Mouse (Mus musculus) stomach, embryonic 16.5 days (tissue): ENCODE measurements around the gene Il6ra. TPM values are rescaled to one million over a fixed set of nuclear protein-coding genes. Genes with fewer than 3 reads are reported as not detected.

Experiments used
- ATAC-seq: fragments of 200-750 bp; cut with Nextera tagmentation; 2 replicates; pipeline ENCODE4 v1.8.0; 2017; ENCODE audit warnings: moderate number of reproducible peaks, moderate TSS enrichment; ENCODE audit not compliant: insufficient read depth, low FRiP score
- H3K27ac ChIP-seq: fragments of 300-500 bp; sonication (generic); 2 replicates; pipeline ENCODE4 v1.5.1; 2014; ENCODE audit warnings: low read length
- H3K27me3 ChIP-seq: fragments of 300-500 bp; sonication (generic); 2 replicates; pipeline ENCODE4 v1.6.1; 2014; ENCODE audit warnings: low read length, control low read depth, mixed read lengths; ENCODE audit not compliant: control insufficient read depth, insufficient read depth
- H3K36me3 ChIP-seq: fragments of 300-500 bp; sonication (generic); 2 replicates; pipeline ENCODE4 v1.6.1; 2014; ENCODE audit warnings: low read length; ENCODE audit not compliant: control insufficient read depth, insufficient read depth
- H3K4me1 ChIP-seq: fragments of 300-500 bp; sonication (generic); 2 replicates; pipeline ENCODE4 v1.6.1; 2014; ENCODE audit warnings: low read length, control low read depth, mixed read lengths; ENCODE audit not compliant: control insufficient read depth, insufficient read depth
- H3K4me2 ChIP-seq: fragments of 300-500 bp; sonication (generic); 2 replicates; pipeline ENCODE4 v1.6.1; 2014; ENCODE audit warnings: low read depth, low read length, mixed read lengths
- H3K4me3 ChIP-seq: fragments of 300-500 bp; sonication (generic); replicated peaks from 2 replicates; pipeline ENCODE4 v1.5.1; 2014; ENCODE audit warnings: mild to moderate bottlenecking, low read length
- H3K9ac ChIP-seq: fragments of 300-500 bp; sonication (generic); 2 replicates; pipeline ENCODE4 v1.6.1; 2014; ENCODE audit warnings: low read length
- H3K9me3 ChIP-seq: fragments of 300-500 bp; sonication (generic); replicated peaks from 2 replicates; pipeline ENCODE4 v1.6.1; 2016; ENCODE audit warnings: low read length, control low read depth; ENCODE audit not compliant: control insufficient read depth
- WGBS: fragments of 180-500 bp; shearing (Covaris S2); extraction: QIAGEN DNeasy Blood & Tissue Kit; methylation state at CpG from one replicate; pipeline ENCODE4 v1.1.7; 2014; 5-methylcytosine and 5-hydroxymethylcytosine counted together
- polyA plus RNA-seq: library from polyadenylated mRNA; unstranded; fragments of >200 nt; fragmentation: Nextera tagmentation; extraction: Ambion mirVana; gene quantifications from 2 replicates; pipeline ENCODE4 v1.2.1, GENCODE M21; 2015

Gene Il6ra
- polyA plus RNA-seq, 1 experiment from 2014 or later, result 3.2 TPM

GRCm38 (mm10) chr3:89882556-89883181 lies 30.3 kb downstream of the Il6ra start:
- ATAC-seq, result no peak
- H3K4me1 ChIP-seq, result peaks cover 2% of the 10 kb centered on the region; the same call in 1 of the 2 replicates
- 77% methylated on average over 8 of the region's 8 CpGs for WGBS
- H3K27me3 ChIP-seq, result no peaks in the 10 kb centered on the region
- no peaks in the 10 kb centered on the region for H3K36me3 ChIP-seq
- H3K27ac ChIP-seq, result no peak overlapping the region
- H3K9me3 ChIP-seq, result no peaks in the 10 kb centered on the region
- no peak overlapping the region for H3K4me3 ChIP-seq
- no peak overlapping the region for H3K4me2 ChIP-seq
- no peak overlapping the region for H3K9ac ChIP-seq

- Histone ChIP-seq H3K27ac (peak overlapping the region; percentile 10; the same call in 1 of the 2 replicates), H3K4me2 (no peak overlapping the region), H3K27me3 (no peaks in the 10 kb centered on the region), H3K4me1 (no peaks in the 10 kb centered on the region), H3K36me3 (no peaks in the 10 kb centered on the region), H3K9ac (no peak overlapping the region), H3K4me3 (no peak overlapping the region), H3K9me3 (no peaks in the 10 kb centered on the region)
- WGBS, result 56% methylated on average over 5 of the region's 5 CpGs
- peak; percentile 61; the same call in 1 of the 2 replicates for ATAC-seq
These were observed 32.8 kb downstream of the Il6ra start for GRCm38 (mm10) chr3:89880036-89880851.

DNA sequence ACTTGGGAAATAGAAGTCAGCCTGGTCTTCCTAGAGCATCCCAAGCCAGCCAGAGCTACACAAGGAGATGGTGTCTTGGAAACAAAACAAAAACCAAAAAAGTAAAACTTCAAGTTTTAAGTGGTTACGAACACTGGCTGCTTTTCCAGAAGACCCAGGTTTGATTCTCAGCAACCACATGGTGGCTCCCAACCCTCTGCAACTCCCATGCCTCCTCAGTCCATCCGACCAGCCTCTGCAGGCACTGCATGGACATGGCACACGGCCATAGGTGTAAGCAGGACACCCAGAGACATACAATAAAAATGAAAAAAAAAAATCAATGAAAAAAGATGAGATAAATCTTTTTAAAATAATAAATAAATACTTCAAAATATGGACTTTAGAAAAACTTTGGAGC lies 33.7 kb downstream of the Il6ra start:
- Histone ChIP-seq H3K27me3 (no peaks in the 10 kb centered on the region), H3K4me1 (no peaks in the 10 kb centered on the region), H3K9me3 (no peaks in the 10 kb centered on the region), H3K4me3 (no peak overlapping the region), H3K27ac (no peak overlapping the region), H3K4me2 (no peak overlapping the region), H3K9ac (no peak overlapping the region), H3K36me3 (no peaks in the 10 kb centered on the region)
- ATAC-seq, result no peak
- 76% methylated on average over 3 of the region's 3 CpGs for WGBS

- Histone ChIP-seq H3K27me3 (no peaks in the 10 kb centered on the region), H3K4me2 (no peak overlapping the region), H3K9me3 (no peaks in the 10 kb centered on the region), H3K36me3 (no peaks in the 10 kb centered on the region), H3K4me1 (no peaks in the 10 kb centered on the region), H3K9ac (no peak overlapping the region), H3K27ac (no peak overlapping the region), H3K4me3 (no peak overlapping the region)
- ATAC-seq, result no peak
- WGBS, result 46% methylated on average over 3 of the region's 3 CpGs
These were observed 34.5 kb downstream of the Il6ra start for GRCm38 (mm10) chr3:89878456-89878855.

- H3K4me1 ChIP-seq, result peaks cover 6% of the 10 kb centered on the region
- no peaks in the 10 kb centered on the region for H3K36me3 ChIP-seq
- no peak overlapping the region for H3K4me2 ChIP-seq
- 76% methylated on average over 8 of the region's 8 CpGs for WGBS
- H3K9me3 ChIP-seq, result peaks cover 4% of the 10 kb centered on the region; the same call in 1 of the 2 replicates
- no peak for ATAC-seq
- no peak overlapping the region for H3K27ac ChIP-seq
- no peaks in the 10 kb centered on the region for H3K27me3 ChIP-seq
- H3K9ac ChIP-seq, result no peak overlapping the region
- H3K4me3 ChIP-seq, result no peak overlapping the region
These were observed 35.9 kb downstream of the Il6ra start for GRCm38 (mm10) chr3:89877129-89877528.

DNA sequence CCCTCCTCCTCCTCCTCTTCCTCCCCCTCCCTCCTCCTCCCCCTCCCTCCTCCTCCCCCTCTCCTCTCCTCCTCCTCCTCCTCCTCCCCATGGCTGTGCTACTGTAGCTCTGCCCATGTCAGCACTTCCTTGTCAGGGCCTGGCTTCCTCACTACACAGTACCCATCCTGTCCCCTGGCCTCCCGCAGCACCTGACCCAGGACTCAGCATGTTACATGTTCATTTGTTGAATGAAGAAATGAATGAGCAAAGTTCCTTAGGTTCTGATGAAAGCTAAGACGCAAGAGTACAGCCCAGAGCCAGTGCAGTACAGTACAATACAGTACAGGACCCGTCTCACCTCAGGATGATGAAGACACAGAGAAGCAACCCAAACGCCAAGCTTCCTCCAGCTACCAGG lies 36.5 kb downstream of the Il6ra start:
- ATAC-seq, result no peak
- no peak overlapping the region for H3K9ac ChIP-seq
- H3K27me3 ChIP-seq, result no peaks in the 10 kb centered on the region
- no peaks in the 10 kb centered on the region for H3K36me3 ChIP-seq
- peaks cover 8% of the 10 kb centered on the region for H3K4me1 ChIP-seq
- H3K4me3 ChIP-seq, result no peak overlapping the region
- H3K9me3 ChIP-seq, result peaks cover 4% of the 10 kb centered on the region; the same call in 1 of the 2 replicates
- no peak overlapping the region for H3K27ac ChIP-seq
- WGBS, result 68% methylated on average over 4 of the region's 4 CpGs
- no peak overlapping the region for H3K4me2 ChIP-seq

DNA sequence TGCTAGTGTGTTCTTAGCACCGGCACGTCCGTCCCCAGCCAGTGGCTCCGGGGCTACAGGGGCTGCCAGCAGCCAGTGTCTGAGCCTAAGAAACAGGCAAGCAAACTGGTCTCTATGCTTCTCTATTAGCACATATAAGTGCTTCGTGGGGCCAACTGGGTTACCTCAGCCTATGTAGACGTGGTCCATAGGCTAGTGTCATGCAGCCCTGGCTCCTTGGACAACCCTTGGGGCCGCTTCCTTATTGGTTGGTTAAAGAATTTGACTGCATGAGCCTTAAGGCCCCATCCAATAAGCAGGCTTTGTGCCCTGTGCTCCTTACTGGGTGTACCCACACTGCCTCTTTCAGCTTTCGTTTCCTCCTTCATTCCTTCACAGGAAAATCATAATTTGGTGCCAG lies 37.2 kb downstream of the Il6ra start:
- Histone ChIP-seq H3K4me1 (peaks cover 13% of the 10 kb centered on the region), H3K4me2 (no peak overlapping the region), H3K27ac (0 out of 2 replicates have a peak overlapping the region, but pooled peaks have one; percentile 3), H3K9me3 (peaks cover 4% of the 10 kb centered on the region; the same call in 1 of the 2 replicates), H3K9ac (no peak overlapping the region), H3K27me3 (no peaks in the 10 kb centered on the region), H3K36me3 (no peaks in the 10 kb centered on the region), H3K4me3 (no peak overlapping the region)
- 80% methylated on average over 8 of the region's 8 CpGs for WGBS
- no peak for ATAC-seq

GRCm38 (mm10) chr3:89875021-89875420 lies 38.0 kb downstream of the Il6ra start:
- Histone ChIP-seq H3K9me3 (peaks cover 4% of the 10 kb centered on the region; the same call in 1 of the 2 replicates), H3K4me3 (no peak overlapping the region), H3K36me3 (no peaks in the 10 kb centered on the region), H3K4me2 (no peak overlapping the region), H3K4me1 (peaks cover 13% of the 10 kb centered on the region), H3K9ac (no peak overlapping the region), H3K27me3 (no peaks in the 10 kb centered on the region), H3K27ac (peak overlapping the region; percentile 52; the same call in 1 of the 2 replicates)
- WGBS, result 54% methylated on average over 9 of the region's 9 CpGs
- no peak for ATAC-seq

GRCm38 (mm10) chr3:89874076-89874475 lies 38.9 kb downstream of the Il6ra start:
- H3K4me2 ChIP-seq, result no peak overlapping the region
- H3K36me3 ChIP-seq, result no peaks in the 10 kb centered on the region
- peaks cover 18% of the 10 kb centered on the region for H3K4me1 ChIP-seq
- ATAC-seq, result no peak
- H3K9ac ChIP-seq, result no peak overlapping the region
- H3K27me3 ChIP-seq, result no peaks in the 10 kb centered on the region
- no peak overlapping the region for H3K4me3 ChIP-seq
- WGBS, result 85% methylated on average over 5 of the region's 5 CpGs
- peak overlapping the region; percentile 52; the same call in 1 of the 2 replicates for H3K27ac ChIP-seq
- H3K9me3 ChIP-seq, result peaks cover 4% of the 10 kb centered on the region; the same call in 1 of the 2 replicates
